Mouse (Mus musculus) heart, postnatal 0 days (tissue): Measurements from ENCODE around the gene Misp.

Source experiments
- CTCF ChIP-seq: IDR thresholded peaks from 2 replicates; pipeline ENCODE4 v1.5.1; 2016; ENCODE audit warnings: antibody characterized with exemption, control low read depth, low read depth
- EP300 ChIP-seq: IDR thresholded peaks from 2 replicates; pipeline ENCODE4 v1.6.1; 2016; ENCODE audit warnings: antibody characterized with exemption, low read depth

DNA sequence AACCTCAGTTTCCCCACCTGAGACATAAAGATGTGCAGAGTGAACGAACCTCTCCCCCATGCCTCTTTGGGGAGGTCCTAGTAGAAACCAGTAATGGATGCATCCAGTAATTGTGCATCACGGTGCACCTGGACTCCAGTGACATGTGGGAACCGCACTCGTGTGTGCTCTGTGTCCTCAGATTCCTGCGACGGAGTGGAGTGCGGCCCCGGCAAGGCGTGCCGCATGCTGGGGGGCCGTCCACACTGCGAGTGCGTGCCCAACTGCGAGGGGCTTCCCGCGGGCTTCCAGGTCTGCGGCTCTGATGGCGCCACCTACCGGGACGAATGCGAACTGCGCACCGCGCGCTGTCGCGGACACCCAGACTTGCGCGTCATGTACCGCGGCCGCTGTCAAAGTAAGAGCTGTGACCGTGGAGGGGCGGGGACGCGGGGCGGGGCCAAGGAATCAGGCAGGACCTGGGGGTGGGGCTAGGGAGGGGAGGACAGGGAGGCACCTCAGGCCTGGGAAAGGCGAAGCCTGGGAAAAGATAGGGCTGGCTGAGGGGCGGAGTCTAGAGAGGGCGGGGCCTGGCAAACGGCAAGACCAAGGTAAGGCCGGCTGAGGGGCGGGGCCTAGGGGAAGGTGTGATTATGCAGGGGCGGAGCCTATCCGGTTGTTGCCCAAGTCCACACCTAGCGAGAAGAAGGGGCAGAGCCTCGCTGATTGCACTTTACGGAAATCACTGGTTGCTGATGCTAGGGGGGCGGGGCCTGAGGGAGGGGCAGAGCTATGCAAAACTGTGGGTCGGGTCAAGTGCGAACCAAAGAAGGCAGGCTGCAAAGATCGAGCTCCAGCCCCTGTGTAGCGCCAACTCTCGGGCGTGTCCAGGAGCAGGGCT is 40.8 kb upstream of the Misp start:
- peak; percentile 80 for TF ChIP-seq CTCF
- TF ChIP-seq EP300: no peak
